Mouse (Mus musculus): ENCODE data around the gene Akap14. TPM values are rescaled to one million over a fixed set of nuclear protein-coding genes. Genes with fewer than 3 reads are reported as not detected.

The Akap14 gene
- total RNA-seq, 2 experiments from 2014 or later, result not detected

GRCm38 (mm10) chrX:37109526-37110192 lies 59.0 kb downstream of the Akap14 start:
- ATAC-seq (replicated peaks; ENCODE audit: poor library complexity, severe bottlenecking), result peak; percentile 67

GRCm38 (mm10) chrX:37103826-37104225 lies 64.8 kb downstream of the Akap14 start:
- no peak for ATAC-seq (replicated peaks; ENCODE audit: poor library complexity, severe bottlenecking)

Other genes starting within 250 kb of the Akap14 start
- gene Sept6, start 177.0 kb downstream of the Akap14 start, total RNA-seq (2014; fragmentation: Nextera tagmentation), result 34.2 and 37.0 TPM in 2 replicates
- 39.6 and 44.2 TPM in 2 replicates for gene Sept6, start 177.0 kb downstream of the Akap14 start, total RNA-seq (2017)
- gene Sowahd, start 120.0 kb downstream of the Akap14 start, total RNA-seq (2014; fragmentation: Nextera tagmentation), result 0.38 TPM in 1 of 2 replicates, not detected in the other
- gene Sowahd, start 120.0 kb downstream of the Akap14 start, total RNA-seq (2017), result 0.15 and 1.2 TPM in 2 replicates
- gene Rpl39, start 83.4 kb downstream of the Akap14 start, total RNA-seq (2014; fragmentation: Nextera tagmentation), result 2,391 and 2,751 TPM in 2 replicates
- gene Rpl39, start 83.4 kb downstream of the Akap14 start, total RNA-seq (2017), result 3,105 and 3,852 TPM in 2 replicates
- gene Upf3b, start 58.5 kb downstream of the Akap14 start, total RNA-seq (2014; fragmentation: Nextera tagmentation), result 48.5 and 59.1 TPM in 2 replicates
- gene Upf3b, start 58.5 kb downstream of the Akap14 start, total RNA-seq (2017), result 57.7 and 58.8 TPM in 2 replicates
- 11.0 and 15.8 TPM in 2 replicates for gene Nkap, start 42.0 kb downstream of the Akap14 start, total RNA-seq (2014; fragmentation: Nextera tagmentation)
- 16.3 and 65.0 TPM in 2 replicates for gene Nkap, start 42.0 kb downstream of the Akap14 start, total RNA-seq (2017)
- gene Ndufa1, start 22.3 kb upstream of the Akap14 start, total RNA-seq (2014; fragmentation: Nextera tagmentation), result 227 and 528 TPM in 2 replicates
- gene Ndufa1, start 22.3 kb upstream of the Akap14 start, total RNA-seq (2017), result 90.1 and 112 TPM in 2 replicates
- 0.73 and 5.8 TPM in 2 replicates for gene Rnf113a1, start 22.4 kb upstream of the Akap14 start, total RNA-seq (2014; fragmentation: Nextera tagmentation)
- gene Rnf113a1, start 22.4 kb upstream of the Akap14 start, total RNA-seq (2017), result 2.9 and 3.8 TPM in 2 replicates
- not detected in 2 replicates for gene Gm9, start 42.2 kb upstream of the Akap14 start, total RNA-seq (2014; fragmentation: Nextera tagmentation)
- not detected in 2 replicates for gene Gm9, start 42.2 kb upstream of the Akap14 start, total RNA-seq (2017)
- not detected in 2 replicates for gene Rhox1, start 53.4 kb upstream of the Akap14 start, total RNA-seq (2014; fragmentation: Nextera tagmentation)
- not detected in 2 replicates for gene Rhox1, start 53.4 kb upstream of the Akap14 start, total RNA-seq (2017)
- gene Rhox2a, start 76.1 kb upstream of the Akap14 start, total RNA-seq (2014; fragmentation: Nextera tagmentation), result not detected in 2 replicates
- gene Rhox2a, start 76.1 kb upstream of the Akap14 start, total RNA-seq (2017), result not detected in 2 replicates
- gene Rhox3a, start 81.1 kb upstream of the Akap14 start, total RNA-seq (2014; fragmentation: Nextera tagmentation), result not detected in 2 replicates
- gene Rhox3a, start 81.1 kb upstream of the Akap14 start, total RNA-seq (2017), result not detected in 2 replicates
- gene Rhox4a, start 96.5 kb upstream of the Akap14 start, total RNA-seq (2014; fragmentation: Nextera tagmentation), result not detected in 2 replicates
- not detected in 2 replicates for gene Rhox4a, start 96.5 kb upstream of the Akap14 start, total RNA-seq (2017)
- gene Rhox3a2, start 211.2 kb upstream of the Akap14 start, total RNA-seq (2014; fragmentation: Nextera tagmentation), result not detected in 2 replicates
- gene Rhox3a2, start 211.2 kb upstream of the Akap14 start, total RNA-seq (2017), result not detected in 2 replicates
- gene Rhox4a2, start 222.0 kb upstream of the Akap14 start, total RNA-seq (2014; fragmentation: Nextera tagmentation), result not detected in 2 replicates
- gene Rhox4a2, start 222.0 kb upstream of the Akap14 start, total RNA-seq (2017), result not detected in 2 replicates
- not detected in 2 replicates for gene Rhox2b, start 243.2 kb upstream of the Akap14 start, total RNA-seq (2014; fragmentation: Nextera tagmentation)
- not detected in 2 replicates for gene Rhox2b, start 243.2 kb upstream of the Akap14 start, total RNA-seq (2017)